Mouse (Mus musculus) CH12.LX (cell line): ENCODE measurements at regions not wholly inside any gene's neighbourhood (a gene's known extent, or its start where the extent isn't known, plus 50 kb on each side); places are given as distances from the start of the nearest gene placed in this dataset.

ENCODE experiments used
- BHLHE40 ChIP-seq: IDR thresholded peaks from 2 replicates; pipeline ENCODE4 v1.6.1; 2011; ENCODE audit warnings: mild to moderate bottlenecking, low read depth, low read length, improper control_type of control experiment
- CHD2 ChIP-seq: IDR thresholded peaks from 2 replicates; pipeline ENCODE4 v1.6.1; 2011; ENCODE audit warnings: low read length, improper control_type of control experiment
- CTCF ChIP-seq, 2 experiments: IDR thresholded peaks in 1 of 2; conservative IDR thresholded peaks in 1 of 2; 2 replicates each; pipeline ENCODE4 v1.5.1; 2011 to 2012; ENCODE audit warnings: low read depth in 2 of 2, low read length in 2 of 2, improper control_type of control experiment in 1 of 2, inconsistent platforms in 1 of 2, mild to moderate bottlenecking in 1 of 2, moderate library complexity in 1 of 2
- EP300 ChIP-seq: IDR thresholded peaks from 2 replicates; pipeline ENCODE4 v1.6.1; 2011; ENCODE audit warnings: low read length, improper control_type of control experiment
- HCFC1 ChIP-seq: IDR thresholded peaks from 2 replicates; pipeline ENCODE4 v1.6.1; 2012; ENCODE audit warnings: low read depth, mild to moderate bottlenecking, inconsistent platforms, low read length, improper control_type of control experiment
- MYC ChIP-seq: IDR thresholded peaks from 2 replicates; pipeline ENCODE4 v1.6.1; 2011; ENCODE audit warnings: low read depth, mild to moderate bottlenecking, improper control_type of control experiment, low read length
- NELFE ChIP-seq: IDR thresholded peaks from 2 replicates; pipeline ENCODE4 v1.6.1; 2011; ENCODE audit warnings: low read depth, low read length, improper control_type of control experiment
- POLR2A ChIP-seq: IDR thresholded peaks from 2 replicates; pipeline ENCODE4 v1.6.1; 2011; ENCODE audit warnings: low read depth, mild to moderate bottlenecking, improper control_type of control experiment, low read length

GRCm38 (mm10) chr8:92176101-92176500, 181.3 kb upstream of the Irx5 start:
- TF ChIP-seq CHD2 (no peak), NELFE (no peak), BHLHE40 (no peak), EP300 (no peak), POLR2A (no peak), CTCF (conservative IDR thresholded peaks at IDR 0.05 in 1 of 2, IDR thresholded peaks at IDR 0.05 in 1 of 2; ENCODE audit: low read depth in 2 of 2, low read length in 2 of 2) (no peak), MYC (no peak), HCFC1 (no peak)
